Mouse (Mus musculus) liver, embryonic 14.5 days (tissue): ENCODE results near the gene Slc22a2. TPM values are rescaled to one million over a fixed set of nuclear protein-coding genes. Genes with fewer than 3 reads are reported as not detected.

ENCODE experiments used
- ATAC-seq: fragments of 200-750 bp; cut with Nextera tagmentation; 2 replicates; pipeline ENCODE4 v1.8.0; 2017; ENCODE audit warnings: moderate number of reproducible peaks, mild to moderate bottlenecking, moderate library complexity; ENCODE audit not compliant: insufficient read depth
- DNase-seq, 3 experiments: peaks; one replicate each; pipeline ENCODE4 v3.0.0-alpha.2; 2012 to 2013; ENCODE audit warnings: low read depth in 3 of 3, low spot score in 3 of 3
- H3K27ac ChIP-seq: fragments of 300-500 bp; sonication (generic); 2 replicates; pipeline ENCODE4 v1.5.1; 2014; ENCODE audit warnings: moderate library complexity, mild to moderate bottlenecking, control low read depth, inconsistent platforms
- H3K27me3 ChIP-seq: fragments of 300-500 bp; sonication (generic); 2 replicates; pipeline ENCODE4 v1.6.1; 2014; ENCODE audit warnings: mild to moderate bottlenecking, low read length, moderate library complexity; ENCODE audit not compliant: control insufficient read depth, insufficient read depth
- H3K36me3 ChIP-seq: fragments of 300-500 bp; sonication (generic); replicated peaks from 2 replicates; pipeline ENCODE4 v1.6.1; 2014; ENCODE audit warnings: low read depth; ENCODE audit not compliant: control insufficient read depth, insufficient read depth
- H3K4me1 ChIP-seq, 2 experiments: fragments of 200-500 bp in 1 of 2; fragments of 300-500 bp in 1 of 2; sonication (generic) in 1 of 2; replicated peaks; 2 replicates each; pipeline ENCODE4 v1.6.1; 2012 to 2014; ENCODE audit warnings: antibody characterized with exemption in 1 of 2, inconsistent platforms in 1 of 2, low read length in 1 of 2; ENCODE audit not compliant: control insufficient read depth in 2 of 2, insufficient read depth in 2 of 2
- H3K4me2 ChIP-seq: fragments of 300-500 bp; sonication (generic); 2 replicates; pipeline ENCODE4 v1.6.1; 2014; ENCODE audit warnings: low read depth, mild to moderate bottlenecking, control low read depth, moderate library complexity
- H3K4me3 ChIP-seq, 2 experiments: fragments of 200-500 bp in 1 of 2; fragments of 300-500 bp in 1 of 2; sonication (generic) in 1 of 2; 2 replicates each; pipeline ENCODE4 v1.5.1; 2012 to 2014; ENCODE audit warnings: low read depth in 2 of 2, low read length in 2 of 2, mild to moderate bottlenecking in 2 of 2, control low read depth in 1 of 2, inconsistent platforms in 1 of 2, moderate library complexity in 1 of 2; ENCODE audit not compliant: insufficient read depth in 1 of 2
- H3K9ac ChIP-seq: fragments of 300-500 bp; sonication (generic); replicated peaks from 2 replicates; pipeline ENCODE4 v1.6.1; 2014; ENCODE audit warnings: mild to moderate bottlenecking, control low read depth, moderate library complexity
- H3K9me3 ChIP-seq: fragments of 300-500 bp; sonication (generic); 2 replicates; pipeline ENCODE4 v1.6.1; 2016; ENCODE audit warnings: low read length, mixed read lengths; ENCODE audit not compliant: control insufficient read depth
- CTCF ChIP-seq: IDR thresholded peaks from 2 replicates; pipeline ENCODE4 v1.5.1; 2016; ENCODE audit warnings: antibody characterized with exemption, low read depth, control low read depth
- EP300 ChIP-seq: IDR thresholded peaks from 2 replicates; pipeline ENCODE4 v1.6.1; 2016; ENCODE audit warnings: antibody characterized with exemption, low read depth
- WGBS: fragments of 180-500 bp; shearing (Covaris S2); extraction: QIAGEN DNeasy Blood & Tissue Kit; methylation state at CpG from one replicate; pipeline ENCODE4 v1.1.7; 2014; ENCODE audit not compliant: insufficient replicate concordance; 5-methylcytosine and 5-hydroxymethylcytosine counted together
- polyA plus RNA-seq, 2 experiments: library from polyadenylated mRNA; depleted of rRNA in 1 of 2; stranded (reverse) in 1 of 2; unstranded in 1 of 2; fragments of >200 nt; fragmentation: Nextera tagmentation in 1 of 2; extraction: Ambion mirVana in 1 of 2; gene quantifications; 2 replicates each; pipeline versions ENCODE4 v1.2.1 to v1.2.3; 2012 to 2014

The Slc22a2 gene
- polyA plus RNA-seq, 2 experiments = 0.03 TPM; not detected in 1

GRCm38 (mm10) chr17:12571316-12571715 lies 12.6 kb upstream of the Slc22a2 start:
- no peak overlapping the region for H3K27ac ChIP-seq
- TF ChIP-seq EP300 = no peak
- TF ChIP-seq CTCF = no peak
- H3K4me3 ChIP-seq = no peak overlapping the region
- no peak for DNase-seq
- H3K27me3 ChIP-seq = no peaks in the 10 kb centered on the region
- no peaks in the 10 kb centered on the region for H3K4me1 ChIP-seq
- 54% methylated on average over 6 of the region's 6 CpGs for WGBS
- H3K9ac ChIP-seq = no peak overlapping the region
- no peaks in the 10 kb centered on the region for H3K36me3 ChIP-seq
- no peaks in the 10 kb centered on the region for H3K9me3 ChIP-seq
- no peak overlapping the region for H3K4me2 ChIP-seq
- ATAC-seq = no peak

GRCm38 (mm10) chr17:12571924-12572463 lies 11.9 kb upstream of the Slc22a2 start:
- ATAC-seq = no peak
- Histone ChIP-seq H3K9me3 (no peaks in the 10 kb centered on the region), H3K36me3 (no peaks in the 10 kb centered on the region), H3K4me2 (no peak overlapping the region), H3K4me1 (no peaks in the 10 kb centered on the region), H3K27ac (no peak overlapping the region), H3K9ac (no peak overlapping the region), H3K27me3 (no peaks in the 10 kb centered on the region), H3K4me3 (no peak overlapping the region)
- WGBS = 53% methylated on average over 9 of the region's 9 CpGs
- DNase-seq = no peak
- TF ChIP-seq EP300 (no peak), CTCF (no peak)

DNA sequence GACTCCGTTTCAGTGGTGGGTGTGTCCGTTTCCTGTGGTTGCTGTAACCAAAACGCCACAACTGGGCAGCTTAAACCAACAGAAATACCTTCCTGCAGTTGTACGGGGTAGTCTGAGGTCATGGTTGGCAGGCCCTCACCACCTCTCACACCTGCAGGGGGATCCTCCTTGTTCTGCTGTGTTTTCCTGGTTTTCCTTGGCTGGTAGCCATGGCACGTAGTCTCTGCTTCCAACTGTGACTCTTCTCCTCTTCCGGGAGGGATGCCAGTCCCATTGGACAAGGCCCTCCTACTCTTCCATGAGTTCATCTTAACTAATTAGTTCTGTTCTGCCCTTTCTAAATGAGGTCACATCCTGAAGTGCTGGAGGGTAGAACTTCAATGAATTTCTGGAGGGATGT lies 8.5 kb upstream of the Slc22a2 start:
- H3K27me3 ChIP-seq = no peaks in the 10 kb centered on the region
- H3K4me3 ChIP-seq = no peak overlapping the region
- H3K27ac ChIP-seq = no peak overlapping the region
- no peak for TF ChIP-seq EP300
- TF ChIP-seq CTCF = no peak
- WGBS = 40% methylated on average over 6 of the region's 6 CpGs
- no peaks in the 10 kb centered on the region for H3K36me3 ChIP-seq
- no peak overlapping the region for H3K9ac ChIP-seq
- no peaks in the 10 kb centered on the region for H3K4me1 ChIP-seq
- H3K9me3 ChIP-seq = no peaks in the 10 kb centered on the region
- H3K4me2 ChIP-seq = no peak overlapping the region
- DNase-seq (no peak), ATAC-seq (no peak)

- H3K4me1 ChIP-seq = no peaks in the 10 kb centered on the region
- 73% methylated on average over 7 of the region's 7 CpGs for WGBS
- ATAC-seq (no peak), DNase-seq (no peak)
- H3K9me3 ChIP-seq = no peaks in the 10 kb centered on the region
- no peaks in the 10 kb centered on the region for H3K36me3 ChIP-seq
- H3K4me2 ChIP-seq = no peak overlapping the region
- no peak for TF ChIP-seq EP300
- no peak for TF ChIP-seq CTCF
- H3K9ac ChIP-seq = no peak overlapping the region
- H3K27me3 ChIP-seq = no peaks in the 10 kb centered on the region
- H3K27ac ChIP-seq = no peak overlapping the region
- no peak overlapping the region for H3K4me3 ChIP-seq
Observed at GRCm38 (mm10) chr17:12577096-12577495, 6.8 kb upstream of the Slc22a2 start.

DNA sequence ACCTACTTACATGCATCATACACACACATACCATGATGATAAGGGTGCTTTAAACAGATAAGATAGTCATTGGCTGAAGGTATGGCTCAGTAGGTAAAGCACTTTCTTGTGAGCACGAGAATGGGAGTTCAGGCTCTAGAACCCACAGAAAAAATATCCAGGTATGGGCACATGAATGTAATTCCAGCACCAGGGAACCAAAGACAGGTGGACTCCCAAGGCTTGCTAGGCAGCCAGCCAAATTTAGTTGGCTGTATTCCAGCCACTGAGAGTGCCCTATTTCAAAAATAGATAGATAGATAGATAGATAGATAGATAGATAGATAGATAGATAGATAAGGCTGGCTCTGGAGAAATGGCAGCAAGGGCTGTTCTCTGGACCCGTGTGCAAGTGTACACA lies 1.4 kb downstream of the Slc22a2 start:
- Histone ChIP-seq H3K4me3 (no peak overlapping the region), H3K4me1 (no peaks in the 10 kb centered on the region), H3K27me3 (no peaks in the 10 kb centered on the region; the same call in 1 of the 2 replicates), H3K9ac (no peak overlapping the region), H3K27ac (no peak overlapping the region), H3K4me2 (no peak overlapping the region), H3K9me3 (no peaks in the 10 kb centered on the region), H3K36me3 (no peaks in the 10 kb centered on the region)
- ATAC-seq (no peak), DNase-seq (no peak)
- TF ChIP-seq EP300 (no peak), CTCF (no peak)
- 49% methylated on average over 2 of the region's 2 CpGs for WGBS
